Comparison of ENCODE assay signal across 8 mouse cellular contexts in genomic region chr16:72924423-72925224, GRCm38 (mm10).
DNase-seq lines count a peak whose midpoint lies in the region; TF ChIP-seq lines count a peak whose summit lies in the region.

No protein-coding gene starts in this region.

- no peaks in the 10 kb centered on the region for H3K9me3 ChIP-seq in hindbrain, embryonic 10.5 days

- H3K4me1 ChIP-seq in hindbrain, embryonic 10.5 days (replicated peaks): peaks cover 31% of the 10 kb centered on the region
- peaks cover 5% of the 10 kb centered on the region; the same call in 1 of the 2 replicates for H3K4me1 ChIP-seq in lung, adult 2 months (ENCODE audit: control insufficient read depth, insufficient read depth, low read length)

- H3K36me3 ChIP-seq in hindbrain, embryonic 10.5 days: no peaks in the 10 kb centered on the region

- no peaks in the 10 kb centered on the region for H3K27me3 ChIP-seq in hindbrain, embryonic 10.5 days (ENCODE audit: insufficient read depth, poor library complexity, severe bottlenecking)

- H3K4me3 ChIP-seq in hindbrain, embryonic 10.5 days: peak overlapping the region; percentile 21
- peak overlapping the region; percentile 36 for H3K4me3 ChIP-seq in layer of hippocampus, adult 2 months
- no peak overlapping the region for H3K4me3 ChIP-seq in lung, adult 2 months (replicated peaks; ENCODE audit: extremely low read depth, low read depth, low read length)

- no peak for TF ChIP-seq CTCF in layer of hippocampus, adult 2 months (conservative IDR thresholded peaks at IDR 0.05)
- TF ChIP-seq CTCF in lung, adult 2 months (IDR thresholded peaks at IDR 0.05; ENCODE audit: insufficient read depth, low read length): no peak

- WGBS in hindbrain, embryonic 10.5 days: 33% methylated on average over 15 of the region's 15 CpGs
- 15% methylated on average over 15 of the region's 15 CpGs for WGBS in lung, adult 2 months

- peak; percentile 54 for DNase-seq in layer of hippocampus, adult 11-12 months (ENCODE audit: low spot score)
- DNase-seq in layer of hippocampus, adult 9-10 months (ENCODE audit: low spot score): no peak
- DNase-seq in frontal cortex, postnatal 10 days (ENCODE audit: low spot score in 2 of 2): peak; percentile 44 to 54
- peak; percentile 44 for DNase-seq in hindbrain, embryonic 10.5 days (ENCODE audit: low spot score)
- peak; percentile 40 to 64 for DNase-seq in layer of hippocampus, adult 2 months (ENCODE audit: low spot score in 2 of 2)
- peak; percentile 34 for DNase-seq in lung, adult 2 months
- DNase-seq in ovary, postnatal 36 days (ENCODE audit: low spot score): peak; percentile 64
- DNase-seq in spleen, adult 12 weeks (ENCODE audit: low spot score): no peak

- peak overlapping the region; percentile 75 for H3K27ac ChIP-seq in hindbrain, embryonic 10.5 days
- H3K27ac ChIP-seq in layer of hippocampus, adult 2 months: peak overlapping the region; percentile 12; the same call in 1 of the 2 replicates

- TF ChIP-seq POLR2A in lung, adult 2 months (IDR thresholded peaks at IDR 0.05; ENCODE audit: borderline replicate concordance, extremely low read depth, low read depth, low read length): no peak

Comparison
In these comparisons a context has a peak if more than half of its experiments do, and no peak if none do; other contexts are left out.
1. DNase-seq: peak in layer of hippocampus, adult 11-12 months (single experiment), frontal cortex, postnatal 10 days (2 of 2), hindbrain, embryonic 10.5 days (single experiment), layer of hippocampus, adult 2 months (2 of 2), lung, adult 2 months (single experiment) and ovary, postnatal 36 days (single experiment); none in layer of hippocampus, adult 9-10 months (single experiment) and spleen, adult 12 weeks (single experiment).